Mouse (Mus musculus) embryo, embryonic 11 days (tissue): ENCODE results near the gene Dgki.

Source experiments
- DNase-seq: peaks from one replicate; pipeline ENCODE4 v3.0.0-alpha.2; 2015

The Dgki gene

GRCm38 (mm10) chr6:36998942-36999341 lies 301.0 kb downstream of the Dgki start:
- DNase-seq: no peak

DNA sequence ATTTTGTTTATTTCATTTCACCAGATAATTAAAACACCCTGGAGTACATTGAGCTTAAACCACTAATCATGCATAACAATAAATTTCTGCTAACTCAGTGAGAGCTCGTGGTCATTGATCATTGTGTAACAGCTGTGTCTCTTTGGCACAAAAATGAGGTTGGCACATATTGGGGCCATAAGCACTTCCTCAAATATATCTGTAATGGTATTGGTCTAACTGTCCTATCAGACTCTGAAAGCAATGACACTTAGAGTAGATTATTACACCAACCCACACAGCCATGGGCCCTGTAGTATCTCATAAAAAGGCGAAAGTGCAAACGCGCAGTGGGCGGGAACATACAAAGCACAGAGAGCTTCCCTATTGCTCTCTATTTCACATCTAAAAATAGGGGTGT lies 305.7 kb downstream of the Dgki start:
- DNase-seq: no peak

GRCm38 (mm10) chr6:36990186-36990585 lies 309.8 kb downstream of the Dgki start:
- DNase-seq: no peak

DNA sequence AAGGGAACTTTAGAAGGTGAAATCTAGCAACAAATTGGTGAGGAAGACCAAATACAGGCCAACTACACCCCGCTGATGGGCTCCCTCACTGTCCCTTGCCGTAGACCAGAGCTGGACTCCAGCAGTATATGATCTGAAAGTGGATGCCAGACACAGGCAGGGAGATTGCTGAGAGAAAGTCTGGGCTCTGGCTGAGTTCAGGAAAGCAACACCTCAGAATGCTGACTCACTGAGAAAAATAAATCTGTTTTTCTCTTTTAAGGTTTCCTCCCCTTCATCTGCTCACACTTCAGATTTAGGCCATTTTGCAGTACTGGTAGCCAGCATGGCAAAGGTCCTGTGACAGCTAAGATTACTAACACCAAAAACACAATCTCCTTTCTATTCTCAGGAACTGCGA lies 311.2 kb downstream of the Dgki start:
- DNase-seq: no peak

GRCm38 (mm10) chr6:36981646-36982045 lies 318.3 kb downstream of the Dgki start:
- DNase-seq: no peak

GRCm38 (mm10) chr6:36980475-36980874 lies 319.5 kb downstream of the Dgki start:
- no peak for DNase-seq

GRCm38 (mm10) chr6:36978176-36978575 lies 321.8 kb downstream of the Dgki start:
- DNase-seq: no peak

- DNase-seq: no peak
Measured at GRCm38 (mm10) chr6:36973096-36973495, 326.9 kb downstream of the Dgki start.

DNA sequence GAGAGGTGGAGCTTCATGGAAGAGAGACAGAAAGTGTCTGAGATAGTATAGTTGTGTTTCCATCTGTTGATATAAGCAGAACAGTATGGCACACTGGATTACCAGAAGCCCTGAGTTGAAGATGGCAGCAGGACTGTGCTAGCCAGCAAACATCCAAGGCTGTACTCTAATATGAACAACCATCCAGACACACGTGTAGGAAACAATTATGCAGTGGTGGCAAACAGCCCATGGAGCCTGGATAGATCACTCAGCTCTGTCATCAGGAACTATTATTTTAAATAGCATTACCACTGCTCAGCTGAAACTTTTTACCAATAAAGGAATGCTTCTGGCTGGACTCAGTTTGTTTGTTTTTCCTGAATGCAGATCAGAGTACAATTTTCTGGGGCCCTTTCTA lies 327.5 kb downstream of the Dgki start:
- DNase-seq: no peak

GRCm38 (mm10) chr6:36969249-36969885 lies 330.6 kb downstream of the Dgki start:
- DNase-seq: no peak

- no peak for DNase-seq
Measured at GRCm38 (mm10) chr6:36960658-36961057, 339.3 kb downstream of the Dgki start.

DNA sequence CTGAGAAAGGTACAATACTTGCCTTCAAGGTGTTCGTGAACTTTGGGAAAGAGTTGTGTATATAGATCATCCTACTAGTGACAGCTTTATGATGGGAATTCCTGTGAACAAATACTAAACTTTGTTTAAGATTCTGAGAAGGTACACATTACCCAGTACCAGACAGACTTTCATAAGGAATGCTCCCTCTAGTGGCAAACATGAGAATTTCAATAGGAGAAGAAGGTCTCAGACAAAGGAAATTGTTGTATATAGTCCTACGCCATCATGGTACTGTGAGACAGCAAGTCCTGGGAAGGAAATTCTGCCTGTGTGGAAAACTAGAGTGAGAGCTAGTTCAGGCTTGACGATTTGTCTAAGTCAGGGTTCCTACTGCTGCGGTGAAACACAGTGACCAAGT lies 344.7 kb downstream of the Dgki start:
- peak; percentile 43 for DNase-seq

DNA sequence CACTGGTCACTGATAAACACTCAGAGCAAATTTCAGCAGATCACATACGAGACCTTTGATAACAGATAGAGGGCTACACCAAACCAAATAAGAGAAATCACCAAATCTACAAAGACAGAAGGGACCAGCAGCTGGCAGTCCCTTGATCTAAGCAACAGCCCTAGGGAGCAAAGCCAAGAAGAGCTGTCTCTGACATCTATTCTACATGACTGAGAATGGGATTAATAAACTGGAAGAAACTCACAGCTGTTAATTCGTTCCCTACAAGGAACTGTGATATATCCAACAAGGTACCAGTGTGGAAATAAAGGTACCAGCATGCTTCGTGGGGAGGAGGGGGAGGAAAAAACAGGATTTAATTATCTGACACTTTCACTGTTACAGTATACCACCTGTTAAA lies 349.3 kb downstream of the Dgki start:
- DNase-seq: no peak

DNA sequence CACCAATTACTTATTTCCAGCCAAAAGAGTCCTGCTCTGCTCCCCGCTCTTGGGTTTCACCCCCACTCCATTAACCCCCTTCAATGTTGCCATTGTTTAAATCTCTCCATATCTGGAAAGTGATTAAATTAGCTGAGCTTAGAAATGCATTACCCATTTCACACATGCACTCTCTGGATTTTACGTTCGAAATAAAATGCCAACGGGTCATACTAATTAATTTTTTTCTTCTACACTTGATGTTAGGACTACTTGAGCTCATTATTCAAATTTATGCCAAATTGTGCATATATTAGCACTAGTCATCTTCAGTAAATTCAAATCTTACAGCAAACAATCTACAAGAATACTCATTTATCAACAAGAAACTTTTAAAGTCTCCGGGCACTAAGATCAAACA lies 352.1 kb downstream of the Dgki start:
- DNase-seq: no peak

- DNase-seq: peak; percentile 30
Measured at GRCm38 (mm10) chr6:36937527-36937926, 362.5 kb downstream of the Dgki start.

GRCm38 (mm10) chr6:36936816-36937215 lies 363.2 kb downstream of the Dgki start:
- DNase-seq: no peak

DNA sequence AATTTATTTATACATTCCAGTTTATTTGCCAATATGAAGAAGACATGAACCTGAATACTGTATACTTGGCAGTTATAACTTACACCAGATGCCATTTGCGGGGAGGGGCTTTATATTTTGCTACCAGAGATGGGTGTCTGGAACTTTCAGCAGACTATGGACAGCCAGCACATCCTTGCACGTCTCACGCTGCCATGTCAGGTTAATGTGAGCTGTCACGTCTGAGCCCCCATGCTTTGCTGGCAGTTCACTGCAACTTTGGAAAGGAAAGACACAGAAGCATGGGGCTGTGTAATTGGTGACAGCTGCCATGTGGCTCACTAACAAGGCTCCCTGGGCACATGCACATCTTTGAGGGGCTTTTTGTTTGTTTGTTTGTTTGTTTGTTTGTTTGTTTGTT lies 368.5 kb downstream of the Dgki start:
- peak; percentile 10 for DNase-seq

- no peak for DNase-seq
Measured at GRCm38 (mm10) chr6:36929781-36930180, 370.2 kb downstream of the Dgki start.

GRCm38 (mm10) chr6:36926455-36926854 lies 373.5 kb downstream of the Dgki start:
- no peak for DNase-seq

DNA sequence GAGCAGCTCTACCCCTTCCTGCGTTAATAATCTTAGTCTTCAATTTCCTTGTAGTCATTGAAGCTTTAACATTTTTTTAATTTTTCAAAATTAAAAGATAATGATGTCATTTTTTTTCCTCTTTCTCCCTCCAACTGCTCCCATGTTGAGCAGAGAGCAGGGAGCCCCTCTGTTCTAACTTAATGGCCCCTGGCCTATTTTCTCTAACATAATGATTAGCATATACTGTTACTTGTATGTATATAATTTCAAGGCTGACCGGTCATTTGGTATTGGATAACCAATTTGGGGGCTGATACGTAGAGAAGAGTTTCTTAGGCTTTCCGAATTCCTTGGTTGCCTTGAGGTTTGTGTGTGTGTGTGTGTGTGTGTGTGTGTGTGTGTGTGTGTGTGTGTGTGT lies 378.0 kb downstream of the Dgki start:
- no peak for DNase-seq

DNA sequence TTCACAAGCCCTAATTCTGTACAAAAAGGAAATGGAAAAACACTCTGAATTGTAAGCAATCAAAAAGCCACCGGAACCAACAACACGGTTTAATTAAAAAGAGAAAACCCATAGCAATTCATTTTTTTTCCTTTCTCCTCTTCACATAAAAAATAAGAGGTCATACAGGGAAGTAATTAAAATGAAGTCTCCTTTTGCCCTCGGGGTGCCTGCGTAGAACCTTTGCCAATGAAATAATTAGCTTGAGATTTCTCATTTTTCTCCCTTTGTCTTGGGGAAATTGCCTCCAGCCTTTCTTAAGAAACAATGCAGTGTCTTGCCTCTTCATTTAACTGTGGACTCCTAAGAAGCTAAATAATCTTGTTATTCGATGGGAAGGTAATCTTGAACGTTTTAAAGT lies 388.4 kb downstream of the Dgki start:
- DNase-seq: no peak

- no peak for DNase-seq
Measured at GRCm38 (mm10) chr6:36907191-36907590, 392.8 kb downstream of the Dgki start.

GRCm38 (mm10) chr6:36905965-36906364 lies 394.0 kb downstream of the Dgki start:
- DNase-seq: no peak

GRCm38 (mm10) chr6:36904911-36905310 lies 395.1 kb downstream of the Dgki start:
- DNase-seq: no peak

- DNase-seq: peak; percentile 76
Measured at GRCm38 (mm10) chr6:36903821-36904220, 396.2 kb downstream of the Dgki start.
